Mouse (Mus musculus) liver, adult 2 months (tissue): ENCODE results near the gene Zfp850.

Source experiments
- CTCF ChIP-seq: fragments of 200-500 bp; IDR thresholded peaks from 2 replicates; pipeline ENCODE4 v1.5.1; 2011; ENCODE audit warnings: low read depth, low read length, control low read depth
- POLR2A ChIP-seq: fragments of 200-500 bp; IDR thresholded peaks from 2 replicates; pipeline ENCODE4 v1.6.1; 2011; ENCODE audit warnings: low read length, control low read depth; ENCODE audit not compliant: insufficient read depth; ENCODE audit errors: extremely low read depth

DNA sequence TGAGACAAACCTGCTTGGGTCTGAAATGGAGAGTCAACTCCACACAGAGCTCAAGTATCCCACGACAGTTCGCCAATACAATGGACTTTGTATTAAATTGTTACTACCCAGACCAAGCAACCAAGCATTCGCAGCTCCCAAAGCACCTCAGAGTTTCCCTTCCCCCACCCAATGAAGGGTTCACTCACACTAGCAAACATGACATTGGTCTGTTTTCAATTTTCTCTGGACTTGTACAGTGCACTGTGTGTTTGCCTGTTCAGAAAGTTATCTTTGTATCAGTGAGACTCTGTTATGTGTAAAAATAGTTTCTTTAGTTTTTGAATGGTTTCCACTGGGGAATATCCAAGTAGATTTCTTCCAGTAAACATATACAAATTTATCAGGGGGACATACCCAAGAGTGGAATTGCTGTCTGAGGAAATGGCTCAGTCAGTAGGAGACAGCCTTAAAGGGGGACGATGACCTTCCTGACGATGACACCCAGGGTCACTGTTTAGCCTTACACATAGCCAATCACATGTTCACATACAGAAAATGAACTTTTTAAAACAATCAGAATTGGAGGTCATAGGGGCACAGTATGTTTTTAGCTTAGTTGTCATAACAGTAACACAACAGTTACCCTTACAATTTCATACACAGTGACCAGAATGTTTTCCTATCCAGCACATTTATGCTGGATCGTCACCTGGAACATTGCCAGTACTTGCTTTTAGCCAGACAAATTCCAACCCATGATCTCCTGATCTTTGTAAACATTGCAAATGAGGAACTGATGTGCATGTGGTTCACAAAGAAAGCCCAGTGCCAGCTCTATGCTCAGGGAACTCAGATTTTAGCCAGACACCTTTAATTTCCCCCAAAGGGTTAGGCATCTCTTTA lies 39.4 kb upstream of the Zfp850 start:
- TF ChIP-seq POLR2A (no peak), CTCF (no peak)
